Mouse (Mus musculus) thymus, postnatal 25 days (tissue): Measurements from ENCODE around the gene 4930507D05Rik.
A peak's percentile ranks its signal among the peaks of the same experiment; 100 is the strongest.
"Not testable (repeated sequence)": the region's sequence is repeated elsewhere in the genome, so short reads cannot be mapped to it uniquely, and the experiment has no call there.

Experiments
- DNase-seq: peaks from one replicate; pipeline ENCODE4 v3.0.0; 2022

Gene 4930507D05Rik

GRCm38 (mm10) chr10:62449364-62450279 lies at the start of gene 4930507D05Rik, which contains the start of gene Supv3l1:
4930507D05Rik (plus strand) TSS chr10:62449489.
Supv3l1 (minus strand) TSS chr10:62449738.
- DNase-seq: peak; percentile 93

DNA sequence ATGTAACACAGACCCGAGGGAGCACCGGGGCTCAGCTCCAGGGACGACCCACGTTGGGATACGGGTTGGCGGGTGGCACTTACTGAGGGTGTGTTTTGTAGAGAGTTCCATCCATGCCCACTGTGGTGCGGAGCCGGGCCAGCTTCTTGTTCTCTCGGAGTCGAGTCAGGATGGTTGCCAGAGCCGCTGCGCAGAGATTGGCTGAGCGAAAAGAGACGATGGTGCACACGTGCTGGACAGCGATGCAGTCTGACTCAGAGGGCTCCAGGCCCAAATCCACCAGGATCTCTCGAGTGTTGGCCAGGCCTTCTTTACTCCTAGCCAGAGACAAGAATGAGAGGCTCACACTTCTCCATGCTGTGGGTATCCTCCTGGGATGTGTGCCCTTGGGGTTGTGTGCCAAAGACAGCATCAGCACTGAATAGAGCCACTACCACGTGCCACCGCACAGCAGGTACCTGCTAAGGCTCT lies 47.6 kb upstream of the 4930507D05Rik start:
- DNase-seq: no peak

DNA sequence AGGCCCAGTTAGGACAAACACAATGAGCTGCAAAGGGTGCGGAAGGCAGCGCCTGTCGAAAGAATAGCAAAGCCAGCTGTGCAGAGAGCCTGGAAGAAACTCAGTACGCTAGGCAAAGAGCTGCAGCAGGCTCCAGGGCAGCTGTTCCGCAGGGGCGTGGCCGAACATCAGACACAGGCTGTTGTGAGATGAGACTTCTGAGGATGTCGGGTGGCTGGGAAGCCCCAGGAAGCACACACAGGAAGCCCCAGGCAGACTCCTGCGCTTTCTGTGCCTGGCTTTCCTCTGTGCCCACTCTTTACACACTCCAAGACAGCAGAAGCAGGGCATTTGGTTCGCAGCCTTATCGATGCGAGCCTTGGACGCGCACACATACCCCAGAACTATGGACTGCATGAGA lies 44.4 kb upstream of the 4930507D05Rik start:
- peak; percentile 69 for DNase-seq

DNA sequence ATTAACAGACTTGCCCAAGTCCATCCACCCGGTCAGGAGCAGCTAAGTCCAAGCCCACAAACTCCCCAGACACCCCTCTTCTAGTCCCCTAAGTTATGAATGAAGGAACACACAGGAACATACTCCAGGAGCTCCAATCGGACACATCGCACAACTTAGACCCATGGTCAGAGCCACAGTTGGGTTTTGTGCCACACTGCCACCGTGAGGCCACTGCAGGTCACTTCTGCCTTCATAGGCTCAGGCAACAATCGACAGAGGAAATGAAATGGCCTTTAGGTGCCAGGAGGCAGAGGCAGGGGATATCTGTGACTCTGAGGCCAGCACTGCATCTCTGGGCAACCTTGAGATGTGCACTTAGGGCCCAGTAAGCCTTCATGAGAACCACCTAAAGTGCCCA lies 38.3 kb upstream of the 4930507D05Rik start:
- DNase-seq: peak; percentile 61

DNA sequence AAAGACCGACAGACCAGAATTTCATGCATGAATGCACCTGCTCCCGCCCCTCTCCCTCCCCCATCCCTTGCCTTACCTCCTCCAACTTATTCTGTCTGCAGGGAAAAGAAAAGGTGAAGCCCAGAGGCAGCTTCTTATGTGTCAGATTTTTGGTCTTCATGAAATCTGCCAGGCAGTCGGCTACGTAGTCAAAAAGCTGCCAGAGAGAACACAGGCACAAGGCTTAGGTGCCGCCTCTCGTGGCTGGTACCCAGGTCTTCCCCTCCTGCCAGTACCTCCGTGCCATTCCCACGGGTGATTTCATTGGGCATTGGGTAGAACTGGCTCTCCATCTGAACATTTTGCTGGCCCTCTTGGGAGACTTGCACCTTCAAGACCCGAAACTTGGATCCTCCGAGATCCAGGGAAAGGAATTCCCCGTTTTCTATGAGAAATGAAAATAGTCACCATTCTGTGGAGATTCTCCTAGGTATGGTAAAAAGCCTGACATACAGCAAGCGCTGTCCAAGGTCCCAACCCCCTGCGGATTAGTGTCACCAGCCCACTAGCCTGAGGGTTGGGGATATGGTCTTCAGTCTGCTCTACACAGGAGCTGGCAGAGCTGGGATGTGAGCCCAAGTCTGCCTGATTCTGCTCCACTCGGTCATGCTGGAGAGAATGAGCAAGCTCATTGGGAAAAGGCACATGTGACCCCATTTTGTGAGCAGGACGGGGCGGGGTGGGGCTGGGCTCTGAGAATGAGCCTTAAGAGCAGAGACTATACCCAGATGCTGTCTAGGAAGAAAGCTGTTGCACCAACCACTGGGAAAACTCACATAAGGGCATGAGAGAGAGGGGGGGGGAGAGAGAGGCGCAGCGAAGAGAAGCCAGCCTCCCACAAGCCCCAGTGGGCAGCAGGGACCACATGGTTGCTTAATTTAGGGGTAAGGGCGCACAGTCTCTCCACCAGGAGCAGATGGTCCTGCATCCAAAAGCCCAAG lies 37.6 kb upstream of the 4930507D05Rik start:
- DNase-seq: no peak

GRCm38 (mm10) chr10:62412906-62413605 lies 36.2 kb upstream of the 4930507D05Rik start:
- no peak for DNase-seq

- DNase-seq: no peak
These were observed 35.7 kb upstream of the 4930507D05Rik start for GRCm38 (mm10) chr10:62413606-62413982.

GRCm38 (mm10) chr10:62418831-62419356 lies 30.4 kb upstream of the 4930507D05Rik start:
- DNase-seq: no peak

DNA sequence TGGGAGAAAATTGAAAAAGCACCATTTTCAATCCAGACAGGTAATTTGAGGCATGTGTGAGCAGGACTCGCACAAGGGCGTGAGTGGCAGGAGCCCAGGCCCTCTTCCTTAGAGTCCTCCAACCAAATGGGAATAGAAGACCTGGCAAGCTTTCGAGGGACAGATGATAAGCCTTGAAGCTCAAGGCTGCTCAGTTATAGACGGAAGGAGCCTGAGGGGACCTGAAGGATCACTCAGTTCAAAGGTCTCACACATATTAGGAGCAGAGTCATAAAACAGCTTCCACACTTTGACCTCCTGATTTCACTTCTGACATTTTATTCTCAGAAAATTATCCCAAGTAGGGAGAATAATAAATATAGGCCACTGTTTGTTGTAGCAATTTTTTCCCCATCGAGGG lies 29.9 kb upstream of the 4930507D05Rik start:
- DNase-seq: no peak

GRCm38 (mm10) chr10:62420399-62420798 lies 28.9 kb upstream of the 4930507D05Rik start:
- DNase-seq: no peak

- no peak for DNase-seq
These were observed 28.2 kb upstream of the 4930507D05Rik start for GRCm38 (mm10) chr10:62421127-62421526.

GRCm38 (mm10) chr10:62422255-62422654 lies 27.0 kb upstream of the 4930507D05Rik start, which contains the start of gene Hkdc1:
Hkdc1 (minus strand) TSS chr10:62422491.
- no peak for DNase-seq

DNA sequence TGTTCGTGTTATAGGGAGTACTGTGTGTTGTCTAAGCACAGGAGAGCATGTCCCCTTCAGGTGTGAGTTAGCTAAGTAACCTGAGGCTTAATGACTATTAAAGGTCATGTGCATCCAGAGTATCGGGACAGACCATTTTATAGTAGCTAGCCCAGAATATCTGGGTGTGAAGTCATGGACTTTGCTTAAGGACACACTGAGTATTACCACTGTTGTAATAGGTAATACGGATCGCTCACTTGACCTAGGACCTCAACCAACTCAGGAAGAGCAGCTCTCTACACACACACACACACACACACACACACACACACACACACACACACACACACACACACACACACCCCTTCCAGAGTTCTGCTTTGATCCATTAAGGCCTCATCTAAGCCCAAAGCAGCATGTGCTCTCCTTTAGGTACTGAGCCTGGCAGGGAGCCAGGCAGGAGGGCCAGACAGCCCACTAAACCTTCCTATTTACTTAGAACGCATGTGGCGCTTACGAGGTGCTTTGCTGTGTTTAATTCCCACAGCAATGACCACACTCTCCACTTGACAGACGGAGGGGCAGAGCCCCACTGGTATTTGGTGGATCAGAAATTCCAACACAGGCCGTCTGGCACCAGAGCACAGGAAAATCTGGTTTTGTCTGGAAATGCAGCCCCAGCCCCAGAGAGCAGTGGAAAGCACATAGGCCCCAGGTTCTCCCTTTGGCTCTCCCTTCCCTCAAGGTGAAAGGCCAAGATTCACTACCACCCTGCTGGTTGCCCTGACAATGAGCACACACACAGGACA lies 24.0 kb upstream of the 4930507D05Rik start:
- DNase-seq: no peak

DNA sequence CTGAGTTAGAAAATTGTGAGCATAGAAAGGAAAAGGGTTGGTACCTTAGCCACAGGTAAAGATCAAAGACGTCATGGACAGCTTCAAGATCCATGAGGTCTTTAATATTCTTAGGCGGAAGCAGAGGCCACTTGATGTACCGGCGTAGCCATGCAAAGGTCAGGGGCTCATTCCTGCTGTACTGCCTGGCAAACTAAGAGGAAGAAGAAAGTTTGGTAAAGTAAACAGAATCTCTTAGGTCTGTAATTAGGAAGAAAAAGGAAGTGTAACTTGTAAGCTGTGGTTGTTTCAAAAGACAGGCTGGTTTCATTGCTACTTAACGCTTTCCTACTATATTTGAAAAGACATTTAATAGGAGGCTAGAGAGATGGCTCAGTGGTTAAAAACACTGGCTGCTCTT lies 18.9 kb upstream of the 4930507D05Rik start:
- no peak for DNase-seq

DNA sequence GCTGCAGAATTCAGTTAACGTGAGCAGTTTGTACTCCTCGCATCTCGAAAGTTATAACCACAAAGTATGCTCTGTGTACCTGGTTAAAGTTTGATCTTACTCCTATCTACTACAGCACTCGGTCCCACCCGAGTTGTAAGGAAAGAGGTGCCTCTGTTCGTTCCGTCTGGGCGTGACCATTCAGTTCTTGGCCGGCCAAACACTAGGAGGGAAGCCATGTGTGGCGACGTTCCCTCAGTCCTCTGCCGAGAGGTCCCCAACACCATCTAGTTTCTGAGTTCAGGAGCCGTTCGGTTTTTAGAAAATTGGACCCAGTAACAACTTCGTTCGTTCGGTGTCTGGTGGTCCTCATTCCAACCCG lies 971 bp downstream of the 4930507D05Rik start:
- no peak for DNase-seq

- DNase-seq: not testable (repeated sequence)
These were observed 2.7 kb downstream of the 4930507D05Rik start for GRCm38 (mm10) chr10:62452001-62452400.

GRCm38 (mm10) chr10:62461321-62461720 lies 12.0 kb downstream of the 4930507D05Rik start:
- no peak for DNase-seq

DNA sequence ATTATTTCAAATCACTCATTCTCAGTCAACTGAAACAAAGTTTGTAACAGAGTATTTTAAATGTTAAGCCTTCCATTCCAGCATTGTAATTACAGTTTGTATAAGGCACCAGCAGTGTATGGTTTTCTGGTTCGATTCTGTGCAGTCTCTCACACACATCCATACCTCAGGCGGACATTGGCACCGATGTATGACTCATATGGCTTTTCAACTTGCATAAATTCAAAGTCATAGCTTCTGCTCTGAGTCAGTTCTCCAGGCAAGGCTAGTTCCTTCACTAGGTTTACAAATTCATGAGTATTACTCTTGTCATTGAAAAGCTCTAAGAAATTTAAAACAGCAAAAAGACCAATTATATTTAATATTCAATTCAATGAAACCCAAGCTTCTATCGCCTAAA lies 20.4 kb downstream of the 4930507D05Rik start:
- DNase-seq: no peak

DNA sequence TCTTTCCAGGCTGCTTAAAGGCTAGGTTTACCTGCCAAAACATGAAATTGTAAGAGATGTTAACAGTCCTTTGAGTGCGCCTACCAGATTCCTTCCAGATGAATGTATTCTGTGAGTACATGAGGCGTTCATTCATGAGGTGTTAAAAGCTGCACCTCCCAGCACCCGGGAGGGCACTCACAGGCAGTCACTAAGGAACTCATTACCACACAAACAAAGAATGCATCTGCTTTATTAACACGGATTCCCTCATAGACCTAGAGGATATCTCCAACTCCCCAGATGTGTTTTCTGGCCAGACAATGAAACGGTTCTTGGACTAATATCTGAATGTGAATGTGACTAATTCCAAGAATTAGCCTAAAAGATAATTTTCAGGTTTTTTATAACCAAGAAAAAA lies 21.8 kb downstream of the 4930507D05Rik start:
- DNase-seq: no peak

- no peak for DNase-seq
These were observed 25.7 kb downstream of the 4930507D05Rik start for GRCm38 (mm10) chr10:62474944-62475343.

GRCm38 (mm10) chr10:62476980-62477379 lies 27.7 kb downstream of the 4930507D05Rik start:
- no peak for DNase-seq
